Mouse (Mus musculus): Measurements from ENCODE around the gene Rem1. TPM values are rescaled to one million over a fixed set of nuclear protein-coding genes. Genes with fewer than 3 reads are reported as not detected.

Gene Rem1
- total RNA-seq, 2 experiments from 2014 or later, result 2.9 to 3.8 TPM

- no peak for DNase-seq
Measured at GRCm38 (mm10) chr2:152675252-152675791, 48.6 kb downstream of the Rem1 start.

- no peak for DNase-seq
Measured at GRCm38 (mm10) chr2:152678302-152678701, 51.6 kb downstream of the Rem1 start.

- no peak for DNase-seq
Measured at GRCm38 (mm10) chr2:152678925-152679324, 52.2 kb downstream of the Rem1 start.

GRCm38 (mm10) chr2:152679701-152680355 is 53.1 kb downstream of the Rem1 start:
- DNase-seq, result no peak

- DNase-seq, result no peak
Measured at GRCm38 (mm10) chr2:152683086-152683485, 56.3 kb downstream of the Rem1 start.

Other genes with a start within 250 kb of the Rem1 start
- 1 to 10 TPM; 1.1 to 1.7 TPM for gene Sox12, start 228.9 kb upstream of the Rem1 start, total RNA-seq (2021)
- gene Zcchc3, start 211.9 kb upstream of the Rem1 start, total RNA-seq (2021), result 1 to 10 TPM; 1.6 TPM
- gene 6820408C15Rik, start 211.4 kb upstream of the Rem1 start, total RNA-seq (2021), result not detected
- gene Defb23, start 162.3 kb upstream of the Rem1 start, total RNA-seq (2021), result not detected
- not detected for gene Defb20, start 149.9 kb upstream of the Rem1 start, total RNA-seq (2021)
- gene Defb22, start 136.8 kb upstream of the Rem1 start, total RNA-seq (2021), result not detected
- gene Defb26, start 115.3 kb upstream of the Rem1 start, total RNA-seq (2021), result not detected
- gene Defb28, start 108.7 kb upstream of the Rem1 start, total RNA-seq (2021), result not detected
- not detected for gene Defb29, start 86.9 kb upstream of the Rem1 start, total RNA-seq (2021)
- not detected for gene Gm17416, start 57.6 kb upstream of the Rem1 start, total RNA-seq (2021)
- gene Defb21, start 54.2 kb upstream of the Rem1 start, total RNA-seq (2021), result not detected
- gene Defb19, start 46.6 kb upstream of the Rem1 start, total RNA-seq (2021), result not detected
- not detected for gene Defb45, start 27.6 kb upstream of the Rem1 start, total RNA-seq (2021)
- gene Defb36, start 22.6 kb upstream of the Rem1 start, total RNA-seq (2021), result not detected
- not detected for gene Defb25, start 3.9 kb upstream of the Rem1 start, total RNA-seq (2021)
- gene H13, start 42.5 kb downstream of the Rem1 start, total RNA-seq (2021), result 10 to 100 TPM; 29.5 to 38.6 TPM
- gene Mcts2, start 60.1 kb downstream of the Rem1 start, total RNA-seq (2021), result 10 to 100 TPM; 11.3 to 11.5 TPM
- gene Id1, start 109.3 kb downstream of the Rem1 start, total RNA-seq (2021), result 10 to 100 TPM in 1 of 2 experiments, 1 to 10 TPM in 1; 9.7 to 14.0 TPM
- 1 to 10 TPM; 2.2 to 2.7 TPM for gene Cox4i2, start 127.2 kb downstream of the Rem1 start, total RNA-seq (2021)
- gene Bcl2l1, start 204.8 kb downstream of the Rem1 start, total RNA-seq (2021), result 10 to 100 TPM; 13.8 to 16.4 TPM
- gene Tpx2, start 221.0 kb downstream of the Rem1 start, total RNA-seq (2021), result 1 to 10 TPM in 1 of 2 experiments, under 1 TPM in 1; 0.92 to 1.5 TPM

Data from gastrocnemius, postnatal 25 days (tissue).